ENCODE assay signal across 17 mouse cellular contexts in genomic region chr5:111791089-111791561, GRCm38 (mm10). TPM values are rescaled to one million over a fixed set of nuclear protein-coding genes. Genes with fewer than 3 reads are reported as not detected.
A peak's percentile ranks its signal among the peaks of the same experiment; 100 is the strongest.
DNase-seq lines count a peak whose midpoint lies in the region; ATAC-seq and TF ChIP-seq lines count a peak whose summit lies in the region.
"Had no signal": no experiment of that assay in that cellular context is flagged by ENCODE, and none has a peak within 500 bp of the region (broad histone marks: within the 10 kb centered on the region; RNA-seq: fewer than 3 reads in every experiment).

No protein-coding gene starts in this region.

- peaks cover 29% of the 10 kb centered on the region for H3K4me1 ChIP-seq in embryonic facial prominence, embryonic 12.5 days
- H3K4me1 ChIP-seq in embryonic facial prominence, embryonic 10.5 days = peaks cover 54% of the 10 kb centered on the region
- no peaks in the 10 kb centered on the region for H3K4me1 ChIP-seq in kidney, adult 2 months (ENCODE audit: control insufficient read depth, insufficient read depth, low read length)
- H3K4me1 ChIP-seq in limb, embryonic 12.5 days (replicated peaks) = peaks cover 41% of the 10 kb centered on the region
- H3K4me1 ChIP-seq in forebrain, embryonic 12.5 days = no peaks in the 10 kb centered on the region; the same call in 1 of the 2 replicates

- 0 out of 2 replicates have a peak overlapping the region, but pooled peaks have one; percentile 30 for H3K27ac ChIP-seq in embryonic facial prominence, embryonic 12.5 days
- no peak overlapping the region for H3K27ac ChIP-seq in embryonic facial prominence, embryonic 10.5 days (replicated peaks)
- H3K27ac ChIP-seq in kidney, adult 2 months (ENCODE audit: insufficient read depth, low read depth, low read length) = no peak overlapping the region
- peak overlapping the region; percentile 41; the same call in 1 of the 2 replicates for H3K27ac ChIP-seq in limb, embryonic 12.5 days
- H3K27ac ChIP-seq in forebrain, embryonic 12.5 days = no peak overlapping the region
- H3K27ac ChIP-seq: macrophage; neural tube, embryonic 13.5 days had no signal

- no peak overlapping the region for H3K4me3 ChIP-seq in embryonic facial prominence, embryonic 12.5 days
- no peak overlapping the region for H3K4me3 ChIP-seq in embryonic facial prominence, embryonic 10.5 days
- H3K4me3 ChIP-seq in kidney, adult 2 months (ENCODE audit: insufficient read depth, low read depth, low read length) = no peak overlapping the region
- H3K4me3 ChIP-seq in limb, embryonic 12.5 days (replicated peaks) = no peak overlapping the region
- H3K4me3 ChIP-seq in forebrain, embryonic 12.5 days (replicated peaks) = no peak overlapping the region
- H3K4me3 ChIP-seq: neural tube, embryonic 13.5 days had no signal

- no peak for ATAC-seq in embryonic facial prominence, embryonic 12.5 days (ENCODE audit: insufficient number of reproducible peaks, insufficient read depth, low FRiP score, low TSS enrichment)
- peak; percentile 87 for ATAC-seq in frontal cortex, adult (ENCODE audit: low TSS enrichment)
- no peak for ATAC-seq in limb, embryonic 12.5 days (ENCODE audit: insufficient number of reproducible peaks, insufficient read depth, low FRiP score, low TSS enrichment, low read depth)
- no peak for ATAC-seq in forebrain, embryonic 12.5 days (ENCODE audit: low FRiP score)
- ATAC-seq: midbrain, embryonic 16.5 days had no signal

- H3K9me3 ChIP-seq in embryonic facial prominence, embryonic 12.5 days = no peaks in the 10 kb centered on the region
- no peaks in the 10 kb centered on the region for H3K9me3 ChIP-seq in embryonic facial prominence, embryonic 10.5 days
- no peaks in the 10 kb centered on the region for H3K9me3 ChIP-seq in limb, embryonic 12.5 days
- no peaks in the 10 kb centered on the region for H3K9me3 ChIP-seq in forebrain, embryonic 12.5 days
- H3K9me3 ChIP-seq: neural tube, embryonic 13.5 days had no signal

- no peaks in the 10 kb centered on the region for H3K27me3 ChIP-seq in embryonic facial prominence, embryonic 12.5 days
- H3K27me3 ChIP-seq in embryonic facial prominence, embryonic 10.5 days (replicated peaks; ENCODE audit: low read depth, poor library complexity, severe bottlenecking) = no peaks in the 10 kb centered on the region
- H3K27me3 ChIP-seq in kidney, adult 2 months (replicated peaks; ENCODE audit: control insufficient read depth, insufficient read depth, low read length) = no peaks in the 10 kb centered on the region
- peaks cover 62% of the 10 kb centered on the region for H3K27me3 ChIP-seq in limb, embryonic 12.5 days
- H3K27me3 ChIP-seq in forebrain, embryonic 12.5 days = peaks cover 33% of the 10 kb centered on the region
- H3K27me3 ChIP-seq: neural tube, embryonic 13.5 days had no signal

- TF ChIP-seq CTCF in kidney, adult 2 months (conservative IDR thresholded peaks at IDR 0.05; ENCODE audit: insufficient read depth, insufficient read length, low read depth, low read length) = no peak

- no peak for TF ChIP-seq POLR2A in kidney, adult 2 months (IDR thresholded peaks at IDR 0.05; ENCODE audit: low read depth, low read length)

- no peak overlapping the region for H3K9ac ChIP-seq in embryonic facial prominence, embryonic 12.5 days
- no peak overlapping the region for H3K9ac ChIP-seq in limb, embryonic 12.5 days (replicated peaks)
- no peak overlapping the region for H3K9ac ChIP-seq in forebrain, embryonic 12.5 days
- H3K9ac ChIP-seq: neural tube, embryonic 13.5 days had no signal

- H3K4me2 ChIP-seq in embryonic facial prominence, embryonic 12.5 days (replicated peaks) = no peak overlapping the region
- H3K4me2 ChIP-seq in limb, embryonic 12.5 days = no peak overlapping the region
- no peak overlapping the region for H3K4me2 ChIP-seq in forebrain, embryonic 12.5 days
- H3K4me2 ChIP-seq: neural tube, embryonic 13.5 days had no signal

- DNase-seq in embryonic facial prominence, embryonic 10.5 days (ENCODE audit: low spot score) = no peak
- DNase-seq in kidney, adult 2 months = peak; percentile 18
- no peak for DNase-seq in kidney, adult 9 months
- no peak for DNase-seq in urinary bladder, postnatal 14 days (ENCODE audit: low spot score)
- DNase-seq: adrenal gland, postnatal 36 days; cerebellum, adult 2 months; spleen, adult 18-20 months had no signal

- no peaks in the 10 kb centered on the region for H3K36me3 ChIP-seq in embryonic facial prominence, embryonic 12.5 days
- H3K36me3 ChIP-seq in embryonic facial prominence, embryonic 10.5 days (replicated peaks) = no peaks in the 10 kb centered on the region
- H3K36me3 ChIP-seq in kidney, adult 2 months (ENCODE audit: control insufficient read depth, insufficient read depth, low read length) = no peaks in the 10 kb centered on the region
- H3K36me3 ChIP-seq in limb, embryonic 12.5 days = no peaks in the 10 kb centered on the region
- no peaks in the 10 kb centered on the region for H3K36me3 ChIP-seq in forebrain, embryonic 12.5 days (replicated peaks)
- H3K36me3 ChIP-seq: neural tube, embryonic 13.5 days had no signal

- 86% methylated on average over 5 of the region's 5 CpGs for WGBS in embryonic facial prominence, embryonic 12.5 days
- WGBS in embryonic facial prominence, embryonic 10.5 days = 89% methylated on average over 5 of the region's 5 CpGs
- 68% methylated on average over 5 of the region's 5 CpGs for WGBS in kidney, adult 2 months
- WGBS in limb, embryonic 12.5 days = 80% methylated on average over 5 of the region's 5 CpGs
- WGBS in forebrain, embryonic 12.5 days = 88% methylated on average over 5 of the region's 5 CpGs

RNA-seq across cellular contexts. Expression of gene Gm26897, which starts 57.4 kb away (rescaled TPM):
- polyA plus RNA-seq in embryonic facial prominence, embryonic 12.5 days (2016; fragmentation: Nextera tagmentation; extraction: Ambion mirVana) = not detected in 2 replicates
- polyA plus RNA-seq in embryonic facial prominence, embryonic 10.5 days (2016; fragmentation: Nextera tagmentation; extraction: Ambion mirVana) = not detected in 2 replicates
- polyA plus RNA-seq in kidney, adult 2 months (2012; rRNA removed) = not detected in 2 replicates
- polyA plus RNA-seq in limb, embryonic 12.5 days (2016; fragmentation: Nextera tagmentation; extraction: Ambion mirVana) = not detected in 2 replicates
- polyA plus RNA-seq in forebrain, embryonic 12.5 days (2016; fragmentation: Nextera tagmentation; extraction: Ambion mirVana) = not detected in 2 replicates
- polyA plus RNA-seq: cerebellum, adult 2 months; gonadal fat pad, adult 2 months; limb, embryonic 14.5 days; macrophage; midbrain, embryonic 16.5 days; neural tube, embryonic 13.5 days; testis, adult 2 months had no signal

Comparison
In these comparisons a context has a peak if more than half of its experiments do, and no peak if none do; other contexts are left out.
1. H3K27ac ChIP-seq: peak in embryonic facial prominence, embryonic 12.5 days (single experiment) and limb, embryonic 12.5 days (single experiment); none in embryonic facial prominence, embryonic 10.5 days (single experiment), kidney, adult 2 months (single experiment) and forebrain, embryonic 12.5 days (single experiment).